Mouse (Mus musculus): ENCODE results near the gene Nos3.

Nos3 gene

DNA sequence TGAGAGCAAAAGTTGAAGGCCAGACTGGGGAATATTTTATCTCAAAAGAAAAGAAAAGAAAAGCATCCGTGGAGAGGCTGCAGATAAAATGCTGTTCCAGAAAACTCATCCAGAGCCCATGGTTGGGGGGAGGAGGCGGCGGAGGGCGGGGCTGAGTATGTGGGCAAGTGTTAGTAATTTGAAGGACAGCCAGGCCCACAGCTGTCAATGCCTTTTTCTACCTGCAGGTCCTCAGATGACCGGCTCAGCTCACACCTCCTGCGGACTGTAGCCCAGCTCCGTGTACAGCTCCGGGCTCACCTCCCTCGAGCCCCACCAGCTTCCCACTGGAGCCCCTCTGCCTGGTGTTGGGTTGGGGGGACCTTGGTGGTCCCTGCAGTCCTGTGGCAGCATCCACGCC is 35.1 kb downstream of the Nos3 start:
- CTCF ChIA-PET = no interaction called here

- CTCF ChIA-PET = interaction anchor here (0.5 kb wide), 1 partner anchor 107 kb away, joined by 5 read pairs; no protein-coding TSS in a partner anchor
Observed at GRCm38 (mm10) chr5:24400362-24400761, 35.8 kb downstream of the Nos3 start.

DNA sequence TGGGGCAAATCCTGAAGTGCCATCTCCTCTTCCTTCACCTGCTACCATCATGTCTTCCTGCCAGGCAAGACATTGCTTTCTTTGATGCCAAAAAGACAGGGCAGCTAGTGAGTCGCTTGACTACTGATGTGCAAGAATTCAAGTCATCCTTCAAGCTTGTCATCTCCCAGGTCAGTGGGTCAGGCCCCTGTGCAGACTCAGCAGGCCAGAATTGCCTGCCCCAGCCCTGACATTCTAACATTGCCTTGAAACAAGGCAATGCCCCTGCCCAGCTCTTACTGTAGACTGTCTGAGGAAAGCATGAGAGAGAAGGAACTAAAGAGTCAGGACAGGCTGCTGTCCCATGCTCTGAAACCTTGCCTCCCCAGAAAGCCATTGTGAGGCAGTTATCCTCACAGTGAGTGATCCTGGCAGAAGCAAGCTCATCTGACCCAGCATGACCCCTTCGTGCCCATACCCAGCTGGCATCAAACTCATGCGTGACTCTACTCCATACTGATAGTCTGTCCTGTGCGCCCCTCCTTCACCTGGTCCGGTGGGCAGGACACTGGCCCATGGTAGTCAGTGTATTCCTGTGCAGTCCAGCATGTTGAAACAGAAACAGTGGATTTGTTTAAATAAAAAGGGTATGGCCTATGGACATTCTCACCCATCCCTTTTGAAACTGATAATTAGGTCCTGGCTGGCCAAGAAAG is 36.4 kb downstream of the Nos3 start:
- CTCF ChIA-PET = no interaction called here

- CTCF ChIA-PET = no interaction called here
Observed at GRCm38 (mm10) chr5:24401969-24402368, 37.4 kb downstream of the Nos3 start.

DNA sequence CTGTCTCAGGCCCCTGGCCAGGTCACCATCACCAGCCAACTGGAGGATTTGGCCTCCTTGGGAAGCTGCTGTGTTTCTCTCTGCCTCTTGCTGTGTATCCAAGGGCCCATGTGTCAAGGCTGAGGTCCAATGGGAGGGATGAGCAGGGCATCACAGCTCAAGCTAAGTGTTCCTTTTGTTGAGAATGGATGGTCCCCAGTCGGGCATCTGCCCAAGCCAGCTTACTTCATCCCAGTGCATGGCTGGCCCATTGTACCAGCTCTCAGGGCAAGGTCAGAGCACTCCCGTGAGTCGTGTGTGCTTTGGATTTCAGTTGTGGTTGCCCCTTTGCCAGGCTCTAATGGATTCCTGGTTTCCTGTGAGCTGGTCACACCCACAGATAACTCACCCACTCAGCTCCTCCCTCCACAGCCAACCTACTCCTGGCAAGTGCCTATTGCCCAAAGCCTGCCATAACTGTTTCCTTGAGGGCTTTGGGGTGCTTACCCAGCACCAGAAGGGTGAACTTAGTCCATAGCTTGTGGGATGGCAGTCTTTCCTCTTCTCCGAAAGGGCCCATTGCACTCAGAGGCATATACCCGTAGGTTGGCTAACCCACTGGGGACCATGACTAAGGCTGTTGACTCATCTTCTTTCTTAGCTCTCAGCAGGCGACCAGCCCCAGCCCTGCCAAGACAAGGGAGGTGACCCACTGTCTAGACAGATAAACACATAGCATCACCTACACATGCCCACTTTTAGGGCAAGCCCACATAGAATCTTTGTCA is 40.2 kb downstream of the Nos3 start:
- CTCF ChIA-PET = no interaction called here

DNA sequence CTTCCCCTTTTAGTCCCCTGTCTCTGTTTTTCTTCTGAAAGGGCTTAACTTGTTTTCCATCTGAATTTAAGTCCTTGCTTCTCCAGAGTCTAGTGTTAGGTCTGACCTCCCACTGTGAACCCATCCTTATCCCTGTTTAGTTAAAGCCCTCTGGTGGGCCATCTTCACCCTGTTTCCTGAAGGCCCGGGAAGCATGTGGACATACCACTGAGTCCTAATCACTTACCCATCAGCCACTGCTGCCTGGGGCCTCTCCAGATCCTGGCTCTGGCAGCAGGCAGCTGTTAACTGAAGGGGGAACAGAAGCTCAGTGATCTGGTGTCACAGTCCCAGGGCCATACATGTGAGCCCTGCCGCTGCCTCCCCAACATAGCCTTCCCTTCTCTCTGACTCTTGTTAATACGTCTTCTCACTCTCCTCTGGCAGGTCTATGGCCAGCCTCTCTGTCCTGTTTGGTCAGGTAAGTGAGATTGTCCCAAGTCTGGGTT is 40.8 kb downstream of the Nos3 start:
- CTCF ChIA-PET = no interaction called here

GRCm38 (mm10) chr5:24408651-24409050 is 44.0 kb downstream of the Nos3 start:
- CTCF ChIA-PET = no interaction called here

DNA sequence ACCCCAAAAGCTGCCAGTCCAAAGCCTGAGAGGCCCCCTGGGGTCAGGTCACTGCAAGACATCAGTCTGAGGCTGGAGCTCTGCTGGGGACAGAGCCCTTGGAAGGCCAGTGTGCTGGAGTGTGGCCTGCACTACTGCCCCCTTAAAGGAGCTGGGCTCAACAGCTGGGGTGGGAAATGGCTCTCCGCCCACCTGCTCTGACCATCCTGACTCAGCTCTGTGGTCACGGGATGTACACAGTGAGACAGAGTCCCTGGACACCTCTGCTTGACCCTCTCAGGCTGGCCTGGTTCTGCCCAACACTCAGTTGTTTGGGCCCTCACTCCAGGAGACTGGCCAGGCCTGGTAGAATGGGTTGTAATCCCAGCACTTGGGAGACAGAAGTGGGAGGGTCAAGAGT is 44.9 kb downstream of the Nos3 start:
- CTCF ChIA-PET = no interaction called here

GRCm38 (mm10) chr5:24412063-24412462 is 47.5 kb downstream of the Nos3 start:
- CTCF ChIA-PET = no interaction called here

DNA sequence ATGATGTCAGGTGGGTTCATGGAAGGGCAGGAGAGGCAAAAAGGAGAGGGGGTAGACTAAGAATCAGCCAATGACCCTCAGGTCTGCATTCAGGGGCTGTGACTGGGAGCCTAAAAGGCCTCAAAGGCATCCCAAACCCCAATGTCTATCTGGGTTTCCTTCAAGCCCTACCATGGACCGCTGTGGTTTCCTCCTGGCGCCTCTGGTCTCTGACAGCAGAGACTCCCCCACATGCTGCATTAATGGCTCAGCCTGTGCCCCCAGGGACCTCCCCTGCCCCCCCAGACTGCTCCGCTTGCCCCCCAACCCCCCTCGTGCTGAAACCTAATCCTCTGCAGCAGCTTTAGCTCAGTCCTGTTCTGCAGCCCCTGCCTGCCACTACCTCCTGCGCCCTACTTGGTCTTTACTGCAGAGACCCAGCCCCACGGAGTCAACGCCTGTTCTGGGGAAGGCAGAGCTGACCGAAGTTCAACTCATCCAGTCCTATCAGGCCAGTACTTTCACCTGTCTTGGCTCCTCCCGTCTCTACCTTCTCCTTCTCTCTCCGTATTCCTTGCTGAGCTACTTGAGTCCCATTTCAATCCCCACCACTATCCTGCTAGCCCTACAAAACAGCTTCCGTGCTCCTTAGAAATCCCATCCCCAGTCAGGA is 48.6 kb downstream of the Nos3 start, which contains the start of gene Asic3:
Asic3 (plus strand) TSS at position 351 of the 652 bp plus-strand sequence.
- CTCF ChIA-PET = no interaction called here

DNA sequence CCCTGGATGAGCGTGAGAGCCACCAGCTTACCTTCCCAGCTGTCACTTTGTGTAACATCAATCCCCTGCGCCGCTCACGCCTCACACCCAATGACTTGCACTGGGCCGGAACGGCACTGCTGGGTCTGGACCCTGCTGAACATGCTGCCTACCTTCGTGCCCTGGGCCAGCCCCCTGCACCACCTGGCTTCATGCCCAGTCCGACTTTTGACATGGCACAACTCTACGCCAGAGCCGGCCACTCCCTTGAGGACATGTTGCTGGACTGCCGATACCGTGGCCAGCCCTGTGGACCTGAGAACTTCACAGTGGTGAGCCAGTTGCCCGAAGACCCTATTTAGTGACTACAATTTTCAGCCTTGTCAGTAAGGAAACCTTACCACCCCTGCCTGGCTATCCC is 49.3 kb downstream of the Nos3 start:
- CTCF ChIA-PET = interaction anchor here (0.5 kb wide), 1 partner anchor 40 kb away, joined by 3 read pairs; no protein-coding TSS in a partner anchor

DNA sequence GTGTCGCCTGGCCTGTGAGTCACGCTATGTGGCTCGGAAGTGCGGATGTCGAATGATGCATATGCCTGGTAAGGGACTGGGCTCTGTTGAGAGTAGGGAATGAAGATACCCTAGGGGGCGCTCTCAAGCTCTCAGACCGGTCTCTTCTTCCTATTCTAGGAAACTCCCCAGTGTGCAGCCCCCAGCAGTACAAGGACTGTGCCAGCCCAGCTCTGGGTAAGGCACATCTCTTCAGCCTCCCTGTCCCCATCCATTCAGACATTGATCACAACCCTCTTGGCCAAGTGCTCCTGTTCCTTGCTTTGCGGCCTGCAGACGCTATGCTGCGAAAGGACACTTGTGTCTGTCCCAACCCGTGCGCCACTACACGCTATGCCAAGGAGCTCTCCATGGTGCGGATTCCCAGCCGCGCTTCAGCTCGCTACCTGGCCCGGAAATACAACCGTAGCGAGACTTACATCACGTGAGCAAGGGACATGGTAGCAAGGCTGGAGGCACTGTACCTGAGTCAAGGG is 51.7 kb downstream of the Nos3 start:
- CTCF ChIA-PET = interaction anchor here (0.5 to 1.1 kb wide), 3 partner anchors 9 to 884 kb away, joined by 3 to 12 read pairs (median 3); no protein-coding TSS in a partner anchor

GRCm38 (mm10) chr5:24417587-24417986 is 53.0 kb downstream of the Nos3 start:
- CTCF ChIA-PET = no interaction called here

- CTCF ChIA-PET = interaction anchor here (0.8 kb wide), 1 partner anchor 14 kb away, joined by 3 read pairs; no protein-coding TSS in a partner anchor
Observed at GRCm38 (mm10) chr5:24420381-24420780, 55.8 kb downstream of the Nos3 start.

GRCm38 (mm10) chr5:24423129-24424003 is 58.8 kb downstream of the Nos3 start, which contains the start of the genes Cdk5 and Slc4a2:
TSS of gene Cdk5 (minus strand) at chr5:24423530.
TSS of gene Slc4a2 (plus strand) at chr5:24423837.
- CTCF ChIA-PET = no interaction called here

DNA sequence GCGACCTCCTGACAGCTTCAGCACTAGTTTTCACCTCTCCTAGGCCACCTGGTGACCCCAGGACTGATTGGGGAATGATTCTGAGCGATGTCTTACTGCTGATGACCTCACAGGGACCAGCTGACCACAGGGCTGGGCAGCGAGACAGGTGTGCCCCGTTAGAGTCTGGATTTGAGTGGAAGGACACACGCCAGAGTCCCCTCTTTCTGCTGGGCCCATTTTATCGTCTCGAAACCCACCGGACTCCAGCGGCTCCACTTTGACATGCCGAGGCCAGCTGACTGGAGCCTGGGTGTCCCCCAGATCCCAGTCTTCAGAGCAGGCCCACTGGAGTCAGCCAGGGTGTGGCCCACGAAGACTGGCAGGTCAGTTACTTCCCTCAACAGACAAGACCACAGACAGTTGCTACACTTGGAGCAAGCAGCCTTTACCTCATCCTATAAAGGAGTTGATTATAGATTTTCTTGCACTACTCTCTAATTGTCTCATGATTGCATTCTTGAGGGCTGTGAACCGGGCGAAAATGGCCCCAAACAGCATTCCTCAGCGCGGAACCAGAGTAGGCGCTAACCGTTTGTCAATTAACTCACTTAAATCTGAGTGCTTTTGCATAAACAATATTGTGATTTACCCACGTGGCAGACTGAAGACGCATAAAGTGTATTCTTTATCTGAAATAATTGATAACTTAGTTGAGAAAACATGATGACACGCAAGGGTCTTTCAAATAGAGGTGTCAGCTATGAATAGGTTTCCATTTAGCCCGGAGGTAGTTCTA is 59.6 kb downstream of the Nos3 start:
- CTCF ChIA-PET = no interaction called here

GRCm38 (mm10) chr5:24424861-24425411 is 60.3 kb downstream of the Nos3 start:
- CTCF ChIA-PET = interaction anchor here (0.8 kb wide), 1 partner anchor 8 kb away, joined by 3 read pairs; no protein-coding TSS in a partner anchor

GRCm38 (mm10) chr5:24425421-24426036 is 60.9 kb downstream of the Nos3 start:
- CTCF ChIA-PET = interaction anchor here (0.7 to 0.8 kb wide), 2 partner anchors 9 to 22 kb away, joined by 3 read pairs; partner anchors contain the start of gene Tmub1

DNA sequence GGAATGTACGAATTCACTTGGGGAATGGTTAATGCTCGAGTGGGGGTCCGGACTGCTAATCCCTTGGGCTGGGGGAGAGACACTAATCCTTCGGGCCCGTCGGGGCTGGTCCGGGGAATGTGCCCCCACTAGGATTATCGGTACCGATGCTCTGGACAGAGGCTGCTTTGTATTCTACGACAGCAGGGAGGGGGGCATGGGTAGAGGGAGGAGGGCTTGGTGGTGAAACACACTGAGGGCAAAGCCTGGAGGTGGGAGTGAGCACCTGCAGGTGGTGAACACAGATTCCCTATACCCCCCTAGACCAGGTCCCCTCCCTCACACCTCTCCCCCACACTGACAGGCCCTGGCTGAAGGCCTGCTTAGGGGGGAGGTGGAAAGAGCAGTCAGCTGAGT is 61.4 kb downstream of the Nos3 start:
- CTCF ChIA-PET = interaction anchor here (0.5 to 0.7 kb wide), 2 partner anchors 22 to 50 kb away, joined by 3 read pairs; partner anchors contain the start of gene Tmub1
